Mouse (Mus musculus) kidney, adult 9 months (tissue): ENCODE data around the gene 3110040M04Rik.

Experiments used
- DNase-seq: peaks from one replicate; pipeline ENCODE4 v3.0.0; 2022

3110040M04Rik gene

DNA sequence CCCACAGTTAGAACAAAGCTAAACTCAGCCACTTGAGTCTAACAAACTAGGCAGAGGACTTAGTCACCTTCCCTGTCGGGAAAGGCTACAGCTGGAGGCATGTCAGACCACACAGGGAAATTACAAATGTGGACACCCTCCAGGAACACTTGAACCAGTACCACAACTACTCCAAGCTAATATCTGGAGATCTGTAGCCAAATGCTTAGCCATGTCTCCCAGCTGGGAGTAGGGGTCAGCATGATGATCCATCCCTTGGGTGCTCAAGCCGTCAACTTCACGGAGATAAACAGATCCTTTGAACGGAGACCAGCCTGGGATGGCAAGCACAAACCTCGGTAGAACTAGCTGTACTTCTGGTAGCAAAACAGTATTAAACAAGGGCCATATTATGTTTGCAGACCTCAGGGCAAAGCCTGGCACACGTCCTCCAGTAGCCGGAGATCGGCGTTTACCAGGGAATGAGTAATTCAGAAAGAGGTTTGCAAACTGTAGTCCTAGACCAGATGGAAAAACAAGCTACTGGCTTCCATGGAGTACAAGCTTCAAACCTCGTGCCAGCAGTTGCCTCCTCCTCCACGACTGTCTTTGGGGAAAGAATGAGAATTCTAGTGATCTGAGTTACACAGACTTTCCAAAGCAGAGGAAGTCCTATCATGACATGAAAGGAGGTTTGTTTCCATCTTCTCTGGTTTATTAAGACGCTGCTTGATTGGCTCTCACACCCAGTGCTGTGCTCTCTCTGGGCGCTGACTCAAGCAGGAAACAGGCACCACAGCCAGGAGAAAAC, 32.4 kb downstream of the 3110040M04Rik start:
- DNase-seq, result no peak

DNA sequence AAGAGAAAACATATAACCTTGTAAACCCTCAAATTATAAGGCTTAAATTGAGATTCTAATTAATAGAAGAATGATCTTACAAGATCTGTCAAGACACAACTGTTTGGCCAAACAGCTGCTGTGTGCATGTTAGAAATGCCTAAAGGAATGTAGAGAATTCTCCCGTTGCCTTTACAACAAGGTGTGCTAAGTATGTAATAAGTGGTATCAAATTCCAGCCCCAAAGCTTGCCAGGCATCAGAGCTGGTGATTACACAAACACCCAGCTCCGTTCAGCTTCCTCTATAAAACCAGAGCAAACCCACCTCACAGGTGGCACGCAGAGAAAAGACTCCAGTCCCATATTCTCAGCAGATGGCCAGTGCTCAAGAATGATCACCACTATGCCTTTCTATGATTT, 33.9 kb downstream of the 3110040M04Rik start:
- DNase-seq, result no peak

DNA sequence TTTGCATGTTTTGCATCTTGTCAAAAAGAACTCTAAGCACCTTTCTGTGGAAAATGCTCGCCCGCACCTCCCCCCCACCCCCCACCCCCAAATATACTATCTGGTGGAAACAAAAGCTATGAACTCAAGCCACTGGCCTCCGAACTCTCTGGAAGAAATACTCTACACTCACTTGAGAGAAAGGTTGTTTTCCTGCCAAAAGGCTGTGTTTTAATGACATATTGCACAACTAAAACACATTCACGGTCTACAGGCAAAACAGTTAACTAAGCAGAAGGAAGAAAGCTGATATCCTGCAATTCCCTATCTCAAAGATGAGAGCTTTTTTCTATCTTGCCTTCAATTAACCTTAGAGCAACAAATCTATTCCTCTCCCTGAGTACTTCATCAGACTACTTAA, 39.4 kb downstream of the 3110040M04Rik start:
- no peak for DNase-seq

DNA sequence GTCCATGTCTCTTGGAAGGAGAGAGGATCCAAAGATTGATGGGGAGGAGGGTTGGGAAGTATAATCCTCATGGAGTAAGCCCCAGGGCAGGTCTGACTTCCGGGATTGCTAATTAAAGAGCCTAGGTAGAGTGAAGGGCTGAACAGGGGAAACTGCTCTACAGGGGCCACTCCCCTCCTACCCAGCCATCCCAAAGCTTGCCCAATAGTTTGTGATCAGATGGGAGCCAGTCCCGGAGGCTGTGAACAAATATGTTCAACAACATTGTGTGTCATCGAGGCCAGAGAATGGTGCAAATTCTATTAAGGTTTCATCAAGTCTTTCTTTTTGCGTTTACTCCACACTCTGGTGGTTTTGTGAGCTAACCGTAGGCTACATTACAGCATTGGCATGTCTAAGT, 40.1 kb downstream of the 3110040M04Rik start:
- no peak for DNase-seq

DNA sequence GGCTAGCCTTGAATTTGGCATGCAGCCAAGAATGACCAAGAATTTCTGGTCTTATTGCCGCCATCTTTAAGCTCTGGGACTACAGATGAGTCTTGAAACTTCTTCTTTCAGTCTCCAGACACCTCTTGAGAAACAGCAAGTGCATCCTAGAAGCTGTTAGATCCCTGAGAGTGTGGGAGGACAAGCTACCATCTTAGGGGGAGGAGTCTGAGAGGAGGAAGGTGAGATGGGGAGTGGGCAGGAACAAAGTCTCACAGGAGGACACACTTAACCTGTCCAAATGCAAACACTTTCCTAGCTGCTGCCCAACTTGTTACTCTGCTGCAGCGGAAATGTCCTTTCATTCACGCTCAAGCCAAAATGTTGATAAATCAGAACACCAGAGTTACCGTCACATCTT, 40.8 kb downstream of the 3110040M04Rik start:
- DNase-seq, result no peak

DNA sequence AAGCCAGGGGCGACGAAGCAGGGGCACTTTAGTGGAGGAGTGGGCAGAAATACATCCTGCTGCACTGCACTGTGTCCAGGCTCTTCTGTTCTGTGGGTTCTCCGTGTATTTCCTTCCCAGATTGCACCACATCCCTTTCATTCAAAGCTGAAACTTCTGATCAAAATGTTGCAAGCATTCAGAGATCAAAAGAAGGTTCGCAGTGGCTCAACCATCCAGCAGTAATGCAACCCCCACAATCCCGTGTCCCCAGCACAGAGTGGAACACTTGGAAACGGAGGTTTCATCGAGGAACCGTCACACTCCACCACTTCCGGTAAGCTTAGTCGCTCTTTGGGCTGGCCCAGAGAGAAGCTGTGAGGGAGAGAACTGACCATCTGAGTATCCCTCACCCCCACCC, 41.2 kb downstream of the 3110040M04Rik start:
- DNase-seq, result no peak

DNA sequence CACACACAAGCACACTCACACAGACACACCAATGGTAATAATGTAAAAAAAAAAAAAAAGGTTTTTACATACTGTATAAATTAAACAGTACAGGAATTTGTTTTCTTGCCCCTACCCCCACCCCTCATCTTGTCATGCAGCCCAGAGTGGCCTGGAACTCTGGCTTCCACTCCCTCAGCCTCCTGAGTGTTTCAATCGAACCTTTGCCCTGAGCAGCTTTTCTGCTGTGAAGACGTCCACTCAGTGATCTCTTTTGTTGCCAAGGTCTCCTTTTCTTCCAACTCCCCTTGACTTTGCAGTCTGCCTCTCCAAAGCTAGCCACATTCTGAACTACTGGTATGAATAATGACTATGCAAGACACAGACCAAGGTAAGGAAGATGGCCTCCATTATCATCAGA, 41.9 kb downstream of the 3110040M04Rik start:
- no peak for DNase-seq

DNA sequence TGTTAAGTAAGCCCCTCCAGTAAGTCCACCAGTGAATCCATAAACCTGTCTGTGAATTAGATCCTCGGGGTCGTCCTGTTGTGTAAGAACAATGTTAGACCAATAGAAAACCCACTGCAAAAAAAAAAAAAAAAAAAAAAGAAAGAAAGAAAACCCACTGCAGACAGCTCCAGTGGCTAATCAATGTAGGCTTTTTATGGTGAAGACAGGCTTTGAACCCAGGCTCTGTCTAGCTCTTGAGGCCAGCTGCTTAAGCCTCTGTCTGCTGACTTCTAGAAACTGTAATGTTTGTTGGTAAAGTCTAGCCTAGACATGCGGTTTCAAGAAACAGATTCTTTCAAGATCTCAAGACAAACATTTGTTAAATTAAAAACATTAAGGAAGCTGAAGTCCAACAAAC, 46.2 kb downstream of the 3110040M04Rik start:
- no peak for DNase-seq

DNA sequence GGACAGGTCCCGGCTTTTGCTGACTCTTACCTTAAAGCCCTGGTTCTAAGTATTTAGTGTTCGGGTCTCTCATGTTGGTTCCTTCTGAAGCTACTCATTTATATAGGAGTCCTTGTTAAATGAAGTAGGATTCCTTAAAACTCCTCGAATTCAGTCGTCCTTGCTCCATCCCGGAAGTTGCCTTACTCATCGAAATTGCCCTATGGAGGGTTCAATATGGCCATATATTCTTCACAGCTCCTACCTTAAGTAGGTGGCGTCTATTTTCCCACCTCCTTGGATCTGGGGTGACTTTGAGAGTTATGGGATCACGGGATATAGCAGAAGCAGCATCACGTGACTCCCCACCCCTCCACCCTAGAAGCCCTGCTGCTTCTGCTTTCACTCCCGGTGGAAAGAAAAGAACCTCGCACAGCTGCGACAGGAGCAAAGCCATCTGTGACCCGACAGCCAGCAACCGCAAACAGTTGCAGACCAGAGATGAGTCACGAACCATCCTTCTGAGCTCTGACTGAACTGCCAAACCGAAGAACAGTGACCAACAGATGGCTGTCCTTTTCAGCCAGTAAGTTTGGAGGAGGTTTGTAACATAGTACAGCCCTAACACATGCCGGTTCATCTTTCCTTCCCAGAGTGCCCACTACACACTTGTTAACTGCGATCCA, 46.7 kb downstream of the 3110040M04Rik start:
- peak; percentile 37 for DNase-seq

DNA sequence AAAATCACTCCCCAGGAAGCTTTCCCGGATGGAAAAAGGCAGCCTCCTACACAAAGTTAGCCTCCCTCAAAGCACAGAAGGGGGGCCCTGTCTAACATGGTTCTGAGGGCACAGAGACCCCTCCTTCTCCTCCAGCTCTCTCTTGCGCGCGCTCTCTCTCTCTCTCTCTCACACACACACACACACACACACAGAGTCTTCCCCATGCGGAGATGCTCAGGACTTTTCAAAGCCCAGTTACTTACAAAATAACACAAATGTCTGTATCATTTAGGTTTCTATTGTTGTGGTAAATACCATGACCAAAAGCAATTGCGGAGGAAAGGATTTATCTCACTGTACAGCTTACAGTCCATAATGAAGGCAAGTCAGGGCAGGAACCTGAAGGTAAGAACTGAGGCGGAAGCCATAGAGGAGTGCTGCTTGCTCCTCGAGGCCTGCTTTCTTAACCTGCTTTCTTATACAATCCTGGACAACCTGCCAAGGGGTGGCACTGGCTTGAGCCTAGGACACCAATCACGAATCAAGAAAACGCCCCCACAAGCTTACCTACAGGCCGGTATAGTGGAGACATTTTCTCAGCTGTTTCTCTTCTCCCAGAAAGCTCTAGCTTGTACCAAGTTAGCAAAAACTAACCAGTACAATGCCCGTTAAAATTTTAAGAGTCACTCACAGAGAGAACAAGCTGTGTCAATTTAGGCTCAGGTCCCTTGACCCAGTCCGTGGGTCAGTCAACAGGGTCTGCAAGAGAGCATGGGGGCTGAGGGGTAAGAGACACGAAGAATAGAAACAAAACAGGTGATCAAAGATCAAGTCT, 47.5 kb downstream of the 3110040M04Rik start:
- DNase-seq, result no peak
